Mouse (Mus musculus): ENCODE data around the gene St14. TPM values are rescaled to one million over a fixed set of nuclear protein-coding genes. Genes with fewer than 3 reads are reported as not detected.
"Not testable (repeated sequence)": the region's sequence is repeated elsewhere in the genome, so short reads cannot be mapped to it uniquely, and the experiment has no call there.

St14 gene
- 2.0 and 3.1 TPM in 2 replicates for polyA plus RNA-seq (2014; fragmentation: Nextera tagmentation; extraction: Ambion mirVana)

- under 1% methylated on average over 72 of the region's 74 CpGs for WGBS
- H3K9ac ChIP-seq (ENCODE audit: low read length): peak within 1 kb of the TSS; percentile 35; the same call in 1 of the 2 replicates
- peak; percentile 20; the same call in 1 of the 2 replicates for ATAC-seq (ENCODE audit: insufficient read depth, low FRiP score, low TSS enrichment)
- no peaks in the 10 kb centered on the region for H3K36me3 ChIP-seq (ENCODE audit: control insufficient read depth, insufficient read depth, low read length)
- no peaks in the 10 kb centered on the region for H3K9me3 ChIP-seq (ENCODE audit: control insufficient read depth, low read length)
- DNase-seq (ENCODE audit: low spot score): peak; percentile 24
- H3K27me3 ChIP-seq (ENCODE audit: control insufficient read depth, insufficient read depth, low read length): peaks cover 33% of the 10 kb centered on the region
- peak within 1 kb of the TSS; percentile 43 for H3K4me3 ChIP-seq (ENCODE audit: low read depth, low read length)
- peak within 1 kb of the TSS; percentile 73 for H3K4me2 ChIP-seq (ENCODE audit: low read depth)
- H3K4me1 ChIP-seq (ENCODE audit: control insufficient read depth, insufficient read depth, low read length): peaks cover 7% of the 10 kb centered on the region; the same call in 1 of the 2 replicates
- no peak within 1 kb of the TSS for H3K27ac ChIP-seq (ENCODE audit: low read depth, low read length)
These were observed at the start of gene St14 for GRCm38 (mm10) chr9:31131205-31131968. St14 (minus strand) TSS chr9:31131853.

- DNase-seq (ENCODE audit: low spot score): no peak
These were observed 46.0 kb upstream of the St14 start for GRCm38 (mm10) chr9:31177692-31178091.

GRCm38 (mm10) chr9:31176379-31177130 lies 44.9 kb upstream of the St14 start:
- Histone ChIP-seq H3K27ac (ENCODE audit: low read depth, low read length) (no peak overlapping the region), H3K9me3 (ENCODE audit: control insufficient read depth, low read length) (no peaks in the 10 kb centered on the region), H3K4me3 (ENCODE audit: low read depth, low read length) (no peak overlapping the region), H3K4me2 (ENCODE audit: low read depth) (no peak overlapping the region), H3K4me1 (ENCODE audit: control insufficient read depth, insufficient read depth, low read length) (no peaks in the 10 kb centered on the region), H3K9ac (ENCODE audit: low read length) (no peak overlapping the region), H3K27me3 (ENCODE audit: control insufficient read depth, insufficient read depth, low read length) (no peaks in the 10 kb centered on the region), H3K36me3 (ENCODE audit: control insufficient read depth, insufficient read depth, low read length) (peaks cover 2% of the 10 kb centered on the region; the same call in 1 of the 2 replicates)
- ATAC-seq (ENCODE audit: insufficient read depth, low FRiP score, low TSS enrichment): no peak
- DNase-seq (ENCODE audit: low spot score): no peak
- 89% methylated on average over 8 of the region's 8 CpGs for WGBS

More at GRCm38 (mm10) chr9:31177692-31178091, 46.0 kb upstream of the St14 start:
- H3K9ac ChIP-seq (ENCODE audit: low read length): no peak overlapping the region
- H3K4me1 ChIP-seq (ENCODE audit: control insufficient read depth, insufficient read depth, low read length): no peaks in the 10 kb centered on the region; the same call in 1 of the 2 replicates
- no peaks in the 10 kb centered on the region for H3K27me3 ChIP-seq (ENCODE audit: control insufficient read depth, insufficient read depth, low read length)
- H3K4me3 ChIP-seq (ENCODE audit: low read depth, low read length): no peak overlapping the region
- H3K4me2 ChIP-seq (ENCODE audit: low read depth): no peak overlapping the region
- no peak overlapping the region for H3K27ac ChIP-seq (ENCODE audit: low read depth, low read length)
- WGBS: 94% methylated on average over 6 of the region's 6 CpGs
- ATAC-seq (ENCODE audit: insufficient read depth, low FRiP score, low TSS enrichment): no peak
- peaks cover 2% of the 10 kb centered on the region; the same call in 1 of the 2 replicates for H3K36me3 ChIP-seq (ENCODE audit: control insufficient read depth, insufficient read depth, low read length)
- H3K9me3 ChIP-seq (ENCODE audit: control insufficient read depth, low read length): no peaks in the 10 kb centered on the region

- Histone ChIP-seq H3K27me3 (ENCODE audit: control insufficient read depth, insufficient read depth, low read length) (no peaks in the 10 kb centered on the region), H3K4me3 (ENCODE audit: low read depth, low read length) (no peak overlapping the region), H3K4me2 (ENCODE audit: low read depth) (no peak overlapping the region), H3K9ac (ENCODE audit: low read length) (no peak overlapping the region), H3K9me3 (ENCODE audit: control insufficient read depth, low read length) (no peaks in the 10 kb centered on the region), H3K4me1 (ENCODE audit: control insufficient read depth, insufficient read depth, low read length) (no peaks in the 10 kb centered on the region), H3K27ac (ENCODE audit: low read depth, low read length) (no peak overlapping the region), H3K36me3 (ENCODE audit: control insufficient read depth, insufficient read depth, low read length) (peaks cover 3% of the 10 kb centered on the region)
- WGBS: 94% methylated on average over 3 of the region's 3 CpGs
- DNase-seq (ENCODE audit: low spot score) (no peak), ATAC-seq (ENCODE audit: insufficient read depth, low FRiP score, low TSS enrichment) (no peak)
These were observed 44.3 kb upstream of the St14 start for GRCm38 (mm10) chr9:31175978-31176377.

- no peak for ATAC-seq (ENCODE audit: insufficient read depth, low FRiP score, low TSS enrichment)
- Histone ChIP-seq H3K4me3 (ENCODE audit: low read depth, low read length) (no peak overlapping the region), H3K4me2 (ENCODE audit: low read depth) (no peak overlapping the region), H3K4me1 (ENCODE audit: control insufficient read depth, insufficient read depth, low read length) (no peaks in the 10 kb centered on the region), H3K9ac (ENCODE audit: low read length) (no peak overlapping the region), H3K27ac (ENCODE audit: low read depth, low read length) (no peak overlapping the region), H3K36me3 (ENCODE audit: control insufficient read depth, insufficient read depth, low read length) (peaks cover 5% of the 10 kb centered on the region), H3K9me3 (ENCODE audit: control insufficient read depth, low read length) (no peaks in the 10 kb centered on the region), H3K27me3 (ENCODE audit: control insufficient read depth, insufficient read depth, low read length) (no peaks in the 10 kb centered on the region)
- 94% methylated on average over 6 of the region's 6 CpGs for WGBS
- DNase-seq (ENCODE audit: low spot score): no peak
These were observed 43.7 kb upstream of the St14 start for GRCm38 (mm10) chr9:31175346-31175745.

- H3K4me3 ChIP-seq (ENCODE audit: low read depth, low read length): no peak overlapping the region
- H3K9ac ChIP-seq (ENCODE audit: low read length): no peak overlapping the region
- no peaks in the 10 kb centered on the region for H3K27me3 ChIP-seq (ENCODE audit: control insufficient read depth, insufficient read depth, low read length)
- ATAC-seq (ENCODE audit: insufficient read depth, low FRiP score, low TSS enrichment) (no peak), DNase-seq (ENCODE audit: low spot score) (no peak)
- WGBS: 95% methylated on average over 22 of the region's 22 CpGs
- H3K4me2 ChIP-seq (ENCODE audit: low read depth): no peak overlapping the region
- peaks cover 17% of the 10 kb centered on the region for H3K36me3 ChIP-seq (ENCODE audit: control insufficient read depth, insufficient read depth, low read length)
- H3K4me1 ChIP-seq (ENCODE audit: control insufficient read depth, insufficient read depth, low read length): no peaks in the 10 kb centered on the region
- no peak overlapping the region for H3K27ac ChIP-seq (ENCODE audit: low read depth, low read length)
- no peaks in the 10 kb centered on the region for H3K9me3 ChIP-seq (ENCODE audit: control insufficient read depth, low read length)
These were observed 36.9 kb upstream of the St14 start for GRCm38 (mm10) chr9:31168356-31169093.

GRCm38 (mm10) chr9:31167305-31167704 lies 35.7 kb upstream of the St14 start:
- H3K4me3 ChIP-seq (ENCODE audit: low read depth, low read length): no peak overlapping the region
- H3K27me3 ChIP-seq (ENCODE audit: control insufficient read depth, insufficient read depth, low read length): no peaks in the 10 kb centered on the region
- WGBS: 91% methylated on average over 13 of the region's 13 CpGs
- H3K9me3 ChIP-seq (ENCODE audit: control insufficient read depth, low read length): no peaks in the 10 kb centered on the region
- H3K36me3 ChIP-seq (ENCODE audit: control insufficient read depth, insufficient read depth, low read length): peaks cover 19% of the 10 kb centered on the region
- no peak overlapping the region for H3K9ac ChIP-seq (ENCODE audit: low read length)
- H3K4me1 ChIP-seq (ENCODE audit: control insufficient read depth, insufficient read depth, low read length): no peaks in the 10 kb centered on the region
- no peak overlapping the region for H3K27ac ChIP-seq (ENCODE audit: low read depth, low read length)
- DNase-seq (ENCODE audit: low spot score) (no peak), ATAC-seq (ENCODE audit: insufficient read depth, low FRiP score, low TSS enrichment) (no peak)
- H3K4me2 ChIP-seq (ENCODE audit: low read depth): no peak overlapping the region

GRCm38 (mm10) chr9:31165505-31165904 lies 33.9 kb upstream of the St14 start:
- H3K9me3 ChIP-seq (ENCODE audit: control insufficient read depth, low read length); H3K4me1 ChIP-seq (ENCODE audit: control insufficient read depth, insufficient read depth, low read length); ATAC-seq (ENCODE audit: insufficient read depth, low FRiP score, low TSS enrichment); H3K4me2 ChIP-seq (ENCODE audit: low read depth); H3K4me3 ChIP-seq (ENCODE audit: low read depth, low read length); DNase-seq (ENCODE audit: low spot score); H3K9ac ChIP-seq (ENCODE audit: low read length); H3K27me3 ChIP-seq (ENCODE audit: control insufficient read depth, insufficient read depth, low read length); H3K27ac ChIP-seq (ENCODE audit: low read depth, low read length): not testable (repeated sequence)
- 79% methylated on average over 3 of the region's 3 CpGs for WGBS
- peaks cover 21% of the 10 kb centered on the region for H3K36me3 ChIP-seq (ENCODE audit: control insufficient read depth, insufficient read depth, low read length)
